Mouse (Mus musculus) B cell, adult (primary cell): ENCODE results near the gene 4430402I18Rik. TPM values are rescaled to one million over a fixed set of nuclear protein-coding genes. Genes with fewer than 3 reads are reported as not detected.

Experiments
- total RNA-seq: library from RNA; stranded (reverse); gene quantifications from 4 replicates; pipeline ENCODE4 v1.2.4, GENCODE M21; 2023; ENCODE audit not compliant: inconsistent age

4430402I18Rik gene
- 0.32 to 1.4 TPM (median 0.74 TPM) in 3 of 4 replicates, not detected in the other for total RNA-seq

GRCm38 (mm10) chr19:28967652-28968051, at the start of gene 4430402I18Rik:
4430402I18Rik (minus strand) TSS chr19:28967800.

GRCm38 (mm10) chr19:28990194-28990589, 22.6 kb upstream of the 4430402I18Rik start, which contains the start of gene Cdc37l1:
Cdc37l1 (plus strand) TSS chr19:28990352.

GRCm38 (mm10) chr19:28963842-28964551, 3.6 kb downstream of the 4430402I18Rik start, which contains the start of gene Plpp6:
Plpp6 (plus strand) TSS chr19:28963953.

Other genes starting within 250 kb of the 4430402I18Rik start
- gene Slc1a1, start 132.8 kb downstream of the 4430402I18Rik start, total RNA-seq: 0.45 TPM in 2 of 4 replicates, not detected in the others
- gene Plpp6, start 3.8 kb downstream of the 4430402I18Rik start, total RNA-seq: 8.5 to 9.5 TPM (median 8.9 TPM) in 4 replicates
- 53.4 to 62.9 TPM (median 55.5 TPM) in 4 replicates for gene Cdc37l1, start 22.6 kb upstream of the 4430402I18Rik start, total RNA-seq
- gene Ak3, start 80.2 kb upstream of the 4430402I18Rik start, total RNA-seq: 17.7 to 21.3 TPM (median 18.6 TPM) in 4 replicates
- gene Rcl1, start 133.6 kb upstream of the 4430402I18Rik start, total RNA-seq: 18.0 to 23.4 TPM (median 19.9 TPM) in 4 replicates